Mouse (Mus musculus) ovary, adult 18-20 months (tissue): ENCODE measurements at regions not wholly inside any gene's neighbourhood (a gene's known extent, or its start where the extent isn't known, plus 50 kb on each side); places are given as distances from the start of the nearest gene placed in this dataset.

Experiments
- DNase-seq: peaks from one replicate; pipeline ENCODE4 v3.0.0; 2022; ENCODE audit warnings: low spot score, mixed read lengths

GRCm38 (mm10) chr10:21776762-21777080 is 105.3 kb upstream of the Sgk1 start:
- no peak for DNase-seq

- DNase-seq: no peak
Measured at GRCm38 (mm10) chr10:21777103-21777502, 104.9 kb upstream of the Sgk1 start.

GRCm38 (mm10) chr10:21783478-21783877 is 98.5 kb upstream of the Sgk1 start:
- no peak for DNase-seq

- no peak for DNase-seq
Measured at GRCm38 (mm10) chr10:21785110-21785509, 96.9 kb upstream of the Sgk1 start.

GRCm38 (mm10) chr10:21785785-21786184 is 96.2 kb upstream of the Sgk1 start:
- no peak for DNase-seq

- peak; percentile 21 for DNase-seq
Measured at GRCm38 (mm10) chr10:21789847-21790530, 92.0 kb upstream of the Sgk1 start.

- no peak for DNase-seq
Measured at GRCm38 (mm10) chr10:21790991-21791390, 91.0 kb upstream of the Sgk1 start.

- no peak for DNase-seq
Measured at GRCm38 (mm10) chr10:21792431-21792830, 89.6 kb upstream of the Sgk1 start.

- DNase-seq: no peak
Measured at GRCm38 (mm10) chr10:21793641-21794040, 88.3 kb upstream of the Sgk1 start.

- no peak for DNase-seq
Measured at GRCm38 (mm10) chr10:21796386-21796785, 85.6 kb upstream of the Sgk1 start.

GRCm38 (mm10) chr10:21798103-21798502 is 83.9 kb upstream of the Sgk1 start:
- DNase-seq: no peak

- DNase-seq: no peak
Measured at GRCm38 (mm10) chr10:21801556-21801955, 80.4 kb upstream of the Sgk1 start.

GRCm38 (mm10) chr10:21803184-21803583 is 78.8 kb upstream of the Sgk1 start:
- DNase-seq: no peak

GRCm38 (mm10) chr10:21804761-21805160 is 77.2 kb upstream of the Sgk1 start:
- no peak for DNase-seq

- DNase-seq: no peak
Measured at GRCm38 (mm10) chr10:21805606-21806005, 76.4 kb upstream of the Sgk1 start.

GRCm38 (mm10) chr10:21806716-21807115 is 75.3 kb upstream of the Sgk1 start:
- DNase-seq: no peak

GRCm38 (mm10) chr10:21819686-21820085 is 62.3 kb upstream of the Sgk1 start:
- DNase-seq: no peak

- no peak for DNase-seq
Measured at GRCm38 (mm10) chr10:21821421-21821820, 60.6 kb upstream of the Sgk1 start.

- DNase-seq: no peak
Measured at GRCm38 (mm10) chr10:21824418-21825025, 57.5 kb upstream of the Sgk1 start.

GRCm38 (mm10) chr10:21826793-21827504 is 55.0 kb upstream of the Sgk1 start:
- no peak for DNase-seq

- DNase-seq: no peak
Measured at GRCm38 (mm10) chr10:21827505-21827844, 54.5 kb upstream of the Sgk1 start.

GRCm38 (mm10) chr10:21828432-21829061 is 53.4 kb upstream of the Sgk1 start:
- no peak for DNase-seq
